15 mouse cellular contexts compared by ENCODE assay signal in genomic region chr3:116267036-116267654, GRCm38 (mm10). TPM values are rescaled to one million over a fixed set of nuclear protein-coding genes. Genes with fewer than 3 reads are reported as not detected.
DNase-seq lines count a peak whose midpoint lies in the region; ATAC-seq lines count a peak whose summit lies in the region.
"Had no signal": no experiment of that assay in that cellular context is flagged by ENCODE, and none has a peak within 500 bp of the region (broad histone marks: within the 10 kb centered on the region; RNA-seq: fewer than 3 reads in every experiment).

No protein-coding gene starts in this region.

- no peak for DNase-seq in embryonic facial prominence, embryonic 11.5 days (ENCODE audit: low spot score)
- no peak for DNase-seq in embryonic facial prominence, embryonic 10.5 days (ENCODE audit: low spot score)
- DNase-seq in intestine, embryonic 14.5 days (ENCODE audit: low spot score), result no peak
- no peak for DNase-seq in ovary, postnatal 36 days (ENCODE audit: low spot score)
- DNase-seq: cerebellum, adult 9-10 months; kidney, adult 2 months; thymus, postnatal 36 days had no signal

- H3K4me2 ChIP-seq in embryonic facial prominence, embryonic 11.5 days (ENCODE audit: low read depth, low read length), result no peak overlapping the region
- H3K4me2 ChIP-seq in intestine, embryonic 14.5 days (ENCODE audit: low read length), result no peak overlapping the region
- H3K4me2 ChIP-seq in intestine, embryonic 16.5 days (ENCODE audit: low read depth, low read length), result no peak overlapping the region
- no peak overlapping the region for H3K4me2 ChIP-seq in liver, embryonic 15.5 days
- H3K4me2 ChIP-seq: heart, embryonic 11.5 days had no signal

- no peaks in the 10 kb centered on the region for H3K36me3 ChIP-seq in embryonic facial prominence, embryonic 11.5 days (replicated peaks; ENCODE audit: control insufficient read depth, insufficient read depth, low read depth, low read length)
- H3K36me3 ChIP-seq in embryonic facial prominence, embryonic 10.5 days (replicated peaks), result 0 out of 2 replicates have a peak, but pooled peaks cover 4% of the 10 kb centered on the region
- H3K36me3 ChIP-seq in intestine, embryonic 14.5 days (ENCODE audit: control insufficient read depth, insufficient read depth, low read length), result no peaks in the 10 kb centered on the region
- H3K36me3 ChIP-seq in intestine, embryonic 16.5 days (ENCODE audit: control insufficient read depth, insufficient read depth, low read length), result no peaks in the 10 kb centered on the region
- no peaks in the 10 kb centered on the region for H3K36me3 ChIP-seq in liver, embryonic 15.5 days (replicated peaks)

- H3K4me1 ChIP-seq in embryonic facial prominence, embryonic 11.5 days (ENCODE audit: control insufficient read depth, insufficient read depth, low read length), result no peaks in the 10 kb centered on the region
- H3K4me1 ChIP-seq in embryonic facial prominence, embryonic 10.5 days, result no peaks in the 10 kb centered on the region
- no peaks in the 10 kb centered on the region for H3K4me1 ChIP-seq in intestine, embryonic 14.5 days (replicated peaks; ENCODE audit: control insufficient read depth, insufficient read depth, low read length)
- H3K4me1 ChIP-seq in intestine, embryonic 16.5 days (ENCODE audit: control insufficient read depth, insufficient read depth, low read length), result no peaks in the 10 kb centered on the region
- H3K4me1 ChIP-seq in liver, embryonic 15.5 days (replicated peaks), result no peaks in the 10 kb centered on the region

- no peak overlapping the region for H3K4me3 ChIP-seq in embryonic facial prominence, embryonic 11.5 days (ENCODE audit: low read depth, low read length)
- H3K4me3 ChIP-seq in embryonic facial prominence, embryonic 10.5 days, result no peak overlapping the region
- no peak overlapping the region for H3K4me3 ChIP-seq in intestine, embryonic 14.5 days (ENCODE audit: low read depth, low read length)
- no peak overlapping the region for H3K4me3 ChIP-seq in intestine, embryonic 16.5 days (ENCODE audit: low read length)
- H3K4me3 ChIP-seq in liver, embryonic 15.5 days (replicated peaks), result no peak overlapping the region

- peak; percentile 67; the same call in 1 of the 2 replicates for ATAC-seq in embryonic facial prominence, embryonic 11.5 days (replicated peaks; ENCODE audit: insufficient number of reproducible peaks, low FRiP score, low TSS enrichment, low read depth)
- ATAC-seq in intestine, embryonic 14.5 days (replicated peaks; ENCODE audit: low FRiP score, low TSS enrichment, low read depth), result 0 out of 2 replicates have a peak, but pooled peaks have one; percentile 58
- ATAC-seq in intestine, embryonic 16.5 days, result no peak
- ATAC-seq in common myeloid progenitor, adult 5-6 weeks (replicated peaks; ENCODE audit: low read depth, poor library complexity, severe bottlenecking), result 0 out of 2 replicates have a peak, but pooled peaks have one; percentile 15
- peak; percentile 22; the same call in 1 of the 2 replicates for ATAC-seq in liver, embryonic 15.5 days (ENCODE audit: insufficient read depth)
- no peak for ATAC-seq in activated CD4-positive, CD25-positive, alpha-beta regulatory T cell, adult 4 months

- no peaks in the 10 kb centered on the region for H3K9me3 ChIP-seq in embryonic facial prominence, embryonic 11.5 days (replicated peaks; ENCODE audit: control insufficient read depth, low read length)
- no peaks in the 10 kb centered on the region for H3K9me3 ChIP-seq in embryonic facial prominence, embryonic 10.5 days
- no peaks in the 10 kb centered on the region for H3K9me3 ChIP-seq in intestine, embryonic 14.5 days (ENCODE audit: control insufficient read depth, low read length)
- H3K9me3 ChIP-seq in intestine, embryonic 16.5 days (ENCODE audit: control insufficient read depth, low read length), result no peaks in the 10 kb centered on the region
- H3K9me3 ChIP-seq in liver, embryonic 15.5 days (replicated peaks), result no peaks in the 10 kb centered on the region

- no peak overlapping the region for H3K9ac ChIP-seq in embryonic facial prominence, embryonic 11.5 days (replicated peaks; ENCODE audit: low read length)
- H3K9ac ChIP-seq in intestine, embryonic 14.5 days (ENCODE audit: low read length), result no peak overlapping the region
- no peak overlapping the region for H3K9ac ChIP-seq in intestine, embryonic 16.5 days (ENCODE audit: low read depth, low read length)
- no peak overlapping the region for H3K9ac ChIP-seq in liver, embryonic 15.5 days
- H3K9ac ChIP-seq: liver, embryonic 14.5 days had no signal

- H3K27ac ChIP-seq in embryonic facial prominence, embryonic 11.5 days (replicated peaks; ENCODE audit: low read depth, low read length), result no peak overlapping the region
- H3K27ac ChIP-seq in embryonic facial prominence, embryonic 10.5 days (replicated peaks), result no peak overlapping the region
- no peak overlapping the region for H3K27ac ChIP-seq in intestine, embryonic 14.5 days (ENCODE audit: low read depth)
- H3K27ac ChIP-seq in intestine, embryonic 16.5 days (ENCODE audit: low read length), result no peak overlapping the region
- no peak overlapping the region for H3K27ac ChIP-seq in liver, embryonic 15.5 days (replicated peaks)
- H3K27ac ChIP-seq: liver, embryonic 14.5 days had no signal

- H3K27me3 ChIP-seq in embryonic facial prominence, embryonic 11.5 days (ENCODE audit: control insufficient read depth, insufficient read depth, low read length), result no peaks in the 10 kb centered on the region
- H3K27me3 ChIP-seq in embryonic facial prominence, embryonic 10.5 days (replicated peaks; ENCODE audit: low read depth, poor library complexity, severe bottlenecking), result no peaks in the 10 kb centered on the region
- H3K27me3 ChIP-seq in intestine, embryonic 14.5 days (replicated peaks; ENCODE audit: control insufficient read depth, insufficient read depth, low read length), result no peaks in the 10 kb centered on the region
- H3K27me3 ChIP-seq in intestine, embryonic 16.5 days (replicated peaks; ENCODE audit: control insufficient read depth, insufficient read depth, low read length), result no peaks in the 10 kb centered on the region
- H3K27me3 ChIP-seq in liver, embryonic 15.5 days, result no peaks in the 10 kb centered on the region

- 94% methylated on average over 2 of the region's 2 CpGs for WGBS in embryonic facial prominence, embryonic 11.5 days
- WGBS in embryonic facial prominence, embryonic 10.5 days, result 93% methylated on average over 2 of the region's 2 CpGs
- WGBS in intestine, embryonic 14.5 days, result 93% methylated on average over 2 of the region's 2 CpGs
- WGBS in intestine, embryonic 16.5 days, result 94% methylated on average over 2 of the region's 2 CpGs
- WGBS in liver, embryonic 15.5 days (ENCODE audit: insufficient replicate concordance), result 70% methylated on average over 2 of the region's 2 CpGs

RNA-seq across cellular contexts. Expression of gene Gpr88, which starts 13.8 kb away (rescaled TPM):
- polyA plus RNA-seq in embryonic facial prominence, embryonic 11.5 days (2014; fragmentation: Nextera tagmentation; extraction: Ambion mirVana), result 0.20 and 0.56 TPM in 2 replicates
- polyA plus RNA-seq in embryonic facial prominence, embryonic 10.5 days (2016; fragmentation: Nextera tagmentation; extraction: Ambion mirVana), result 0.52 TPM in 1 of 2 replicates, not detected in the other
- polyA plus RNA-seq in intestine, embryonic 14.5 days (2014; fragmentation: Nextera tagmentation; extraction: Ambion mirVana), result 0.97 and 1.4 TPM in 2 replicates
- polyA plus RNA-seq in intestine, embryonic 16.5 days (2015; fragmentation: Nextera tagmentation; extraction: Ambion mirVana), result 0.77 and 1.1 TPM in 2 replicates
- total RNA-seq in common myeloid progenitor, adult 5-6 weeks (2017), result not detected in 2 replicates
- polyA plus RNA-seq in liver, embryonic 15.5 days (2015; fragmentation: Nextera tagmentation; extraction: Ambion mirVana), result 0.17 and 0.18 TPM in 2 replicates
- not detected for polyA plus RNA-seq in activated CD4-positive, CD25-positive, alpha-beta regulatory T cell, adult 4 months (2017; shearing (Covaris generic))
- total RNA-seq: gastrocnemius, adult 8-10 months; megakaryocyte progenitor cell, adult 5-6 weeks had no signal

Comparison
In these comparisons a context has a peak if more than half of its experiments do, and no peak if none do; other contexts are left out.
1. ATAC-seq: peak in embryonic facial prominence, embryonic 11.5 days (single experiment), intestine, embryonic 14.5 days (single experiment), common myeloid progenitor, adult 5-6 weeks (single experiment) and liver, embryonic 15.5 days (single experiment); none in intestine, embryonic 16.5 days (single experiment) and activated CD4-positive, CD25-positive, alpha-beta regulatory T cell, adult 4 months (single experiment).